Mouse (Mus musculus) heart, postnatal 10 days (tissue): Measurements from ENCODE around the gene Them7. TPM values are rescaled to one million over a fixed set of nuclear protein-coding genes. Genes with fewer than 3 reads are reported as not detected.
A peak's percentile ranks its signal among the peaks of the same experiment; 100 is the strongest.

Source experiments
- DNase-seq, 2 experiments: peaks; one replicate each; pipeline ENCODE4 v3.0.0; 2021
- intact Hi-C: fragments of 180-260 bp; cut with DNase I; formaldehyde crosslinking; loops from one replicate; pipeline ENCODE4 v1.15.1; 2025
- total RNA-seq, 2 experiments: library from RNA; stranded (reverse); gene quantifications; 2 replicates each; pipeline ENCODE4 v1.2.3; 2021

Them7 gene
- total RNA-seq, 2 experiments from 2014 or later: 0.98 to 1.1 TPM

- intact Hi-C loops: loop anchor here (5.0 to 10.0 kb wide), 3 partner anchors 110 to 548 kb away; partner anchors contain the start of gene Eif3m
Measured at GRCm38 (mm10) chr2:105232386-105232785, 8.3 kb downstream of the Them7 start.

DNA sequence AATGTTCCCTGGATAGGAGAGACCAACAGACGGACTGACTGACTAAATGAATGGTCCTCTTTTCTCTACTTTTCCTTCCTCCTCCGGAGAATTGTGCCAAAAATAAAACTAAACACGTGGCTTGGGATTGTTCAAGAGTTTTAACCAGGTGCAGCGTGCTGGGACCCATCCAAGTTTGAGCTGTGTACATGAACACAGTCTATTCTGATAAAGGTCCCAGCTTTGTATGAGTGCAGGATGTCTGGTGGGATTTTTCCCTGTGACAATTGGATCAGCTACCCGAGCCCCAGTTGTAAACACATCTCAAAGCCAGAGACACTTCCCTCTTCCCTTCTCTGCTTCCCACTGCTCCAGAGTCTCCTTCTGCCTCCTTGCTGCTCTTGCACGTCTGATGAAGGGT lies 10.2 kb downstream of the Them7 start:
- DNase-seq: peak; percentile 27 to 33
- intact Hi-C loops: loop anchor here (5.0 to 10.0 kb wide), 3 partner anchors 112 to 549 kb away; partner anchors contain the start of gene Eif3m

More at GRCm38 (mm10) chr2:105232386-105232785, 8.3 kb downstream of the Them7 start:
- no peak for DNase-seq

GRCm38 (mm10) chr2:105235380-105236115 lies 11.4 kb downstream of the Them7 start:
- intact Hi-C loops: loop anchor here (10.0 kb wide), 1 partner anchor 551 kb away; no protein-coding TSS in a partner anchor
- DNase-seq: no peak

DNA sequence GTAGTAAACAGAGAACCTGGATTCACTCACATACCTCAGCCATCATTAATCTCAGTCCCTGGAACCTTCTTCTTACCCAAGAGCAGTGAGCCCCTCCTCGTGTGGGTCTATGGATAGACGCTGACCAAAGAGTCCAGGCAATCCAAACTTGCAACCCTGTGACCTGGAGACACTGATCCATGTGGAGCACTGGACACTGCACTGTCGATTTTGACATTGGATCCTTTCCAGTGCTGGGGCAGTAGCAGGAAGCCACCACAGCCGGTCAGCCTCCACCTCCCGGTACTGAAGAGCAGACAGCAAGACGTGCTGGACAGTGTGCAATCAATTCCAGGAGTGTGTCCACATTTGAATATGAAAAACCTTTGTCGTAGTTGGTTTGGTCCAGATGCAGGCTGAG lies 13.3 kb downstream of the Them7 start:
- DNase-seq: no peak
- intact Hi-C loops: loop anchor here (10.0 kb wide), 1 partner anchor 553 kb away; no protein-coding TSS in a partner anchor

DNA sequence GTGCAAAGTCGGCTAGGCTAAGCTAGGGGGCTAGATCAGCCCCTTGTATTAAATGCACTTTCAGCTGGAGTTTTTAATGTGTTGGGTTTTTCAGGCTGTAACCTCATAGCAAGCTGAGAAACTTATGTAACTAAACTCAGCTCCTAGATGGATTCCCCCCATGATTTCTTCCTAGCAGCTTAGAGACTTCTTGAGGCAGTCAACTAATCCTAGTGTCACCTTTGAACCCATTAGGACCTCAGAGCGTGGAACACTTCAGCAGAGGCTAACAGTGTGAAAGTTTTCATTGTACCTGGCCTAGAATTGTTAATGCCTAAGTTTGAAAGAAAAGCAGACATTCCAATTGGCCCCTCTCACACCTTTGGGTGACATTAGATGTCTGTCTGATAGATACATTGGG lies 13.7 kb downstream of the Them7 start:
- no peak for DNase-seq
- intact Hi-C loops: loop anchor here (10.0 kb wide), 1 partner anchor 553 kb away; no protein-coding TSS in a partner anchor

GRCm38 (mm10) chr2:105238775-105239174 lies 14.7 kb downstream of the Them7 start:
- peak; percentile 35 to 55 for DNase-seq
- intact Hi-C loops: loop anchor here (10.0 kb wide), 1 partner anchor 554 kb away; no protein-coding TSS in a partner anchor

GRCm38 (mm10) chr2:105240631-105241030 lies 16.5 kb downstream of the Them7 start:
- intact Hi-C loops: no loop called here
- DNase-seq: no peak

DNA sequence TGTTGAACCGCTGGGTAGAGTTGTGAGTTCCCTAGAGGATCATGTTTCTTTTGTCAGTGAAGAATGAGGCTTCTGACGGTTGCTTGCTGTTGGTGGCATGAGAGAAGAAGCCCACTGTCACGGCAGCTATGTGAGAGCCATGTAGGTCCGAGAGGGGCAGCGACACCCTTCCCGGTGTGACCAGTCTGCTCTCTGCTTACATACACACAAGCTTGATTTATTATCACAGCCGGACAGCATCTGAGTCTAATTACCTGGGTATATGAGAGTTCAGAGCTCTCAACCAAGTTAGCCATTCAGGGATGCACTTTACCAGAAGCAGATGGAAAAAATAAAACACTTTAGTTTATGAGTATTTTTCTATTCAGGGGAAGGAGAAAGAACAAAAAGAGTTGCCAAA lies 18.8 kb downstream of the Them7 start:
- intact Hi-C loops: no loop called here
- no peak for DNase-seq

DNA sequence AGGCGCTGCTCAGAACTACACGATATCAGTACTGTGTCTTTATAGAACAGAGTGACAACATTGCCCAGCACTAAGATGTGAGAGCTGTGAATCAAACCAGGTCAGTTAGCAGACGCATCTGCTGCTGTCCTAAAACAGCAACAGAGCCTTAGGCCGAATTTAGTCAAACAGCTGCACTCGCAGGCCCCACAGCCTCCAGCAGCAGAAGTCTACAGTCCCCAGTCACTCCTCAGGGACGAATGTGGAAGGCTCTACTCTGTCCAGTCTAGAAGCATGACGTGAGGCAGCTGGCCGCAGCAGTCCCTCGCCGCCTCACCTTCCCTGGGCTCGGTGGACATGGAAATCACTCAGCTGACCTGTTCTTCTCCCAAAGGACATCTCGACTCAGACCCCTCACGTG lies 20.6 kb downstream of the Them7 start:
- DNase-seq: no peak
- intact Hi-C loops: no loop called here

- DNase-seq: peak in 1 of 2 experiments; percentile 33
- intact Hi-C loops: loop anchor here (10.0 kb wide), 1 partner anchor 833 kb away; no protein-coding TSS in a partner anchor
Measured at GRCm38 (mm10) chr2:105251978-105252377, 27.9 kb downstream of the Them7 start.

DNA sequence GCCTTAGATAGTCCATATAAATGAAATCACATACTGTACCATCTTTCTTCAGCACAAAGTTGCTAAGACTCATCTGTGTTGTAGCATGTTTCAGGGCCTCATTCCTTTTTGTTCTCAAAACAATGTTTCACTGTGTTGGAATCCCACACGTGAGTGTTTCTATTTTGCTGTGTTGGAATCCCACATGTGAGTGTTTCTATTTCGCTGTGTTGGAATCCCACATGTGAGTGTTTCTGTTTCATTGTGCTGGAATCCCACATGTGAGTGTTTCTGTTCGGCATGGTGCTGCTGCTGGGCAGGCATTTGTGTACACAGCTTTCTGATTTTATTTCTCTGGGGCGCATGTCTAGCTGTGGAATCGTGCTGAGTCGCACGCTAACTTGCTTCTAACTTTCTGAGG lies 28.7 kb downstream of the Them7 start:
- DNase-seq: no peak
- intact Hi-C loops: loop anchor here (10.0 kb wide), 1 partner anchor 832 kb away; no protein-coding TSS in a partner anchor

GRCm38 (mm10) chr2:105255457-105255856 lies 31.3 kb downstream of the Them7 start:
- no peak for DNase-seq
- intact Hi-C loops: loop anchor here (10.0 kb wide), 1 partner anchor 829 kb away; no protein-coding TSS in a partner anchor

DNA sequence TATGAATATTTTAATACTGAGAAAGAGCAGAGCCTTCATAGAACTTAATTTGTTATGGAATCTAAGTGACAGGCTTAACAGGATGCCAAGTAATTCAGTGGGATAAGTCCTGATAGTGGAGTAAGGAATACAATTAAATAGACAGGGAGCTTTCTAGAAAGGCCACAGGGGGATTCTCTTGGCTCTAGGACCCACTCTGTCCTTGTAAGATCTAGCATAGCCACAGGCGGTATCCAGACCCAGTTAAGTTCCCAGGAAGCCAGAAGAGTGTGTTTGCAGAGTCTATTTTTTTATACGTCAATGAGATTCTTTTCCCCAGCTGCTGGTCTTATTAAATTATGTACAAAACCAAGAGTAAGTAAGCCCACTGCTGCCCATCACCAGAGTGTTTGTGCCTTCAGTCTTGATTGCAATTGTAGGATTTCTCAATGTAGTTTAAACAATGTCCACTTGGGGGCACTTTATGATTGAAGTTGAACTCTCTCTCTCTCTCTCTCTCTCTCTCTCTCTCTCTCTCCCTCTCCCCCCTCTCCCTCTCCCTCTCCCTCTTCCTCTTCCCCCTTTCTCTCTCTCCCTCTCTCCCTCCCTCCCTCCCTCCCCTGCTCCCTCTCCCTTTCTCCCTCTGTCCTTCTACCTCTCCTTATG lies 32.4 kb downstream of the Them7 start:
- intact Hi-C loops: loop anchor here (2.0 to 10.0 kb wide), 2 partner anchors 172 to 828 kb away; no protein-coding TSS in a partner anchor
- peak in 1 of 2 experiments; percentile 15 for DNase-seq

- intact Hi-C loops: loop anchor here (2.0 to 10.0 kb wide), 2 partner anchors 171 to 827 kb away; no protein-coding TSS in a partner anchor
- no peak for DNase-seq
Measured at GRCm38 (mm10) chr2:105257376-105257775, 33.3 kb downstream of the Them7 start.

- intact Hi-C loops: loop anchor here (10.0 kb wide), 1 partner anchor 933 kb away; no protein-coding TSS in a partner anchor
- DNase-seq: no peak
Measured at GRCm38 (mm10) chr2:105261335-105261734, 37.2 kb downstream of the Them7 start.

- intact Hi-C loops: loop anchor here (10.0 kb wide), 1 partner anchor 932 kb away; no protein-coding TSS in a partner anchor
- DNase-seq: no peak
Measured at GRCm38 (mm10) chr2:105263219-105263618, 39.1 kb downstream of the Them7 start.

- intact Hi-C loops: no loop called here
Measured at GRCm38 (mm10) chr2:105282407-105283077, 58.4 kb downstream of the Them7 start.

GRCm38 (mm10) chr2:105283811-105284210 lies 59.7 kb downstream of the Them7 start:
- DNase-seq: no peak
- intact Hi-C loops: no loop called here

More at GRCm38 (mm10) chr2:105282407-105283077, 58.4 kb downstream of the Them7 start:
- DNase-seq: no peak

DNA sequence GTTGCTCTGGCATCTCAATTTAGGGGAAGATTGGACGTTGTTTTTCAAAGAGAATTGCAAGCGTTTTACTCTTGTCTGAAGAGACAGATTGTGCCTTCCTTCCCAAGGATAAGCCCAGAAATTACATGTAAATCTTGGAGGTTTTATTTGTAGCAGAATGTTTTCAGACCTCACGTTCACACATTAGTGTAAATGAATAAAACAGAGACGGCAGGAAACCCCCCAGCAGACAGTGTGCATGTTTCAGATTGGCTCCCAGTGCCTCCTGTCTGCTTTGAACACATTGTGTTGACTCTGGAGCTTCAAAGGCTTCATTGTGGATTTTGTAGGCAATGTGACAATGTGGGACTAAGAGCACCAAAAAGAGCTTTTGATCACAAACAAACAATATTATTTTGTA lies 60.7 kb downstream of the Them7 start:
- intact Hi-C loops: no loop called here

DNA sequence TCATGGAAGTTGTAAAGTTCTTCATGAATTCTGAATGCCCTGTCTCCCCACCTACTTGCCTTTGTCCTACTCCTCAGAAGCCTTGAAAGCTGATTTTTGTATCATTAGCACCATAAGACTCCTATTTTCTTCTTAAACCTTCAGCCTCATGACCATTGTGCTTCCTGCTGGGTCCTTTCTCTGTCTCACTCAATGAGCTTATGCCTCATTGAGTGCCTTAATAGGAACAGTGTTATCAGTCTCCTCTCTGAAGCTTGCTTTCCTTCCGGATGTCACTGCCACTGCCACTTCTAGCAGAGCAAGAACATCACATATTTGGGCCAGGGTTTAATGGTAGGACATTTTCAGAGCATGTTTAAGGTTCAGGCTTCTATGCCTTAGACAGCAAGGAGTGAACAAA lies 71.7 kb downstream of the Them7 start:
- intact Hi-C loops: no loop called here
- DNase-seq: no peak

More for the DNA sequence above, 60.7 kb downstream of the Them7 start:
- no peak for DNase-seq
